Mouse (Mus musculus): ENCODE data around the gene Tbc1d30. TPM values are rescaled to one million over a fixed set of nuclear protein-coding genes. Genes with fewer than 3 reads are reported as not detected.

The Tbc1d30 gene
- polyA plus RNA-seq, 2 experiments = 0.11 to 0.26 TPM

DNA sequence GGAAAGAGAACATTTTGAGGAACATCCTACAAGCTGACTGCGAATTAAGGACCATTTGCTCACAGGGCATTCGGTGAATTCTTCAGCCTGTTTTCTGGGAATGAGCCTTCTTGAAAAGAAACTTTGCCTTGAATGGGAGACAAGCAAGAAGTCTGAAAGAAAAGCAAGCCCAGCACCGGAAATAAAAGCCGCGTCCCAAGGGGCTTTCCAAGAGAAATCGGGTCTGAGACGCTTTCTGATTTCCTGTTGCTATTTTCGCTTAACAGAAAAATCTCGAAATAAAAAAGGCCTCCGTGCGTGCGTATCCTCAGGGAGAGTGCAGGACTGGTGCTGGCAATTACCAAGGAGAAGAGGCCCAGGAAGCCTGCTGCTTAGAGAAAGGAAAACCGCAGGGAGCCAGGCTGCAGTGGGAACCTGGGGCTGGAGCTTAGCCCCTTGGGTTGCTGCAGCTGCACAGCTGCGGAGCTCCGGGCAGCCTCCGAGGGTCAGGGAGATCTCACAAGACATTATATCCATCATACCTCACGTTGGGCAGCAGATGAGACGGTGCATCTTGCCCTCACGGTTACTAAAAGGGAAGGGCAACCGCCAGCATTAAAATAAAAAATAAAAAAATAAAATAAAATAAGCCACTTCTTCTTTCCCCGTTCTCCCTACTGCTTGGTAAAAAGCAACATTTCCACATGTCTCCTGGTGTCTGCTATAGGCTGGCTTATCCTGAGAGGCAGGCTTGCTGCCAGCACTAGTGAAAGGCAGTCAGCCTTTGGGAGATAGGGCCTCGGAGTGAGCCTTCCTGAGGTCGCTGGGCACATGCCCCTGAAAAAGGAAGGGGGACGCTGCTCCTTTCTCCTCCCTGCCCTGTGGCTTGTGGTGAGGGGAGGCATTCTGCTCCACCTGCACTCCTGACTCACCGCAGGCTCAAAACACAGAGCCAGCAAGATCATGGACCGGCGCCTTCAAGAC is 35.5 kb downstream of the Tbc1d30 start:
- Histone ChIP-seq H3K4me2 (ENCODE audit: low read depth) (0 out of 2 replicates have a peak overlapping the region, but pooled peaks have one; percentile 18), H3K4me3 (ENCODE audit: insufficient read depth in 1 of 2, low read depth in 2 of 2, low read length in 2 of 2) (no peak overlapping the region), H3K9me3 (ENCODE audit: control insufficient read depth, low read length) (no peaks in the 10 kb centered on the region), H3K27ac (no peak overlapping the region), H3K36me3 (replicated peaks; ENCODE audit: control insufficient read depth, insufficient read depth, low read depth) (no peaks in the 10 kb centered on the region), H3K27me3 (ENCODE audit: control insufficient read depth, insufficient read depth, low read length) (peaks cover 23% of the 10 kb centered on the region), H3K9ac (replicated peaks) (no peak overlapping the region), H3K4me1 (replicated peaks; ENCODE audit: control insufficient read depth in 2 of 2, insufficient read depth in 2 of 2, low read length in 1 of 2) (no peaks in the 10 kb centered on the region)
- TF ChIP-seq CTCF (IDR thresholded peaks at IDR 0.05; ENCODE audit: low read depth) = no peak
- TF ChIP-seq EP300 (IDR thresholded peaks at IDR 0.05; ENCODE audit: low read depth) = no peak
- ATAC-seq (ENCODE audit: insufficient read depth) (no peak), DNase-seq (ENCODE audit: low read depth in 3 of 3, low spot score in 3 of 3) (no peak)
- 18% methylated on average over 27 of the region's 27 CpGs for WGBS (ENCODE audit: insufficient replicate concordance)

DNA sequence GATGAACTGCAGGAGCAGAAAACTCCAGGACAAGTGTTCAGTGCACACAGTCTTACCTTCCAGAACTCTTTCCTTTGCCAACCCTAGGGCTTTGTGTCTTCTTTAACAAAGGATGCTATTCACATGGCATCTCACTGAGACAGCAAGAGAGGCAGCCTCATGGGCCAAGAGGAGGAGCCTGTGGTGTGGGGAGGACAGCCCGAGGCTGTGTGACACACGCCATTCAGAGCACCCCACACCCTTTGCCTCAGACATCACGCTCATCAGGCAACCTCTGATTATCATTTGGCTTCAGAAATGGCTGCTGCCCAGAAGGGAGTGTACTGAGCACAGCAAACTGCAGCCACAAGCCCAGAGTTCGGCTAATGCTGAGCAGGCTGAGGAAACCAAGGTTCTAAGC is 36.9 kb downstream of the Tbc1d30 start:
- WGBS (ENCODE audit: insufficient replicate concordance) = 41% methylated on average over 4 of the region's 4 CpGs
- Histone ChIP-seq H3K9me3 (ENCODE audit: control insufficient read depth, low read length) (no peaks in the 10 kb centered on the region), H3K9ac (replicated peaks) (no peak overlapping the region), H3K4me3 (ENCODE audit: insufficient read depth in 1 of 2, low read depth in 2 of 2, low read length in 2 of 2) (no peak overlapping the region), H3K4me1 (replicated peaks; ENCODE audit: control insufficient read depth in 2 of 2, insufficient read depth in 2 of 2, low read length in 1 of 2) (no peaks in the 10 kb centered on the region), H3K27ac (no peak overlapping the region), H3K4me2 (ENCODE audit: low read depth) (no peak overlapping the region), H3K27me3 (ENCODE audit: control insufficient read depth, insufficient read depth, low read length) (peaks cover 37% of the 10 kb centered on the region), H3K36me3 (replicated peaks; ENCODE audit: control insufficient read depth, insufficient read depth, low read depth) (no peaks in the 10 kb centered on the region)
- DNase-seq (ENCODE audit: low read depth in 3 of 3, low spot score in 3 of 3) = no peak
- ATAC-seq (ENCODE audit: insufficient read depth) = no peak
- TF ChIP-seq CTCF (IDR thresholded peaks at IDR 0.05; ENCODE audit: low read depth) (no peak), EP300 (IDR thresholded peaks at IDR 0.05; ENCODE audit: low read depth) (no peak)

DNA sequence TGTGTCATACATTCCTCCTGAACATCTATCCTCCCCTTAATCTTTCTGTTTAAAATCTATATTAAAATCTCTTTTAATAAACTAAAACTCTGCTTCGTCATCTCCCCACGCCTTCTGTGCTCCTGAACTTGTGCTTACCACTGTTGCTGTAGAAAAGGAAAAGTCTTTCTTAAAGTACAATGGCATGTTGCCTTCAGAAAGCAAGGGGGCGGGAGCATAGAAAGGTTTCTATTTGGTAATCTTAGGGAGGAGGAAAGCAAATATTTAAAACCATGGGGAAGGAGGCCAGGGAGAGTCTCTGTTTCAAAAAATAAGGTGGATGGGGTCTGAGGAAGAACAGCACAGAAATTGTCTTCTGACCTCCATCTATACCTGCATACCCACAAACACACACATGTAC is 38.0 kb downstream of the Tbc1d30 start:
- Histone ChIP-seq H3K9ac (replicated peaks) (no peak overlapping the region), H3K9me3 (ENCODE audit: control insufficient read depth, low read length) (no peaks in the 10 kb centered on the region), H3K4me3 (ENCODE audit: insufficient read depth in 1 of 2, low read depth in 2 of 2, low read length in 2 of 2) (no peak overlapping the region), H3K36me3 (replicated peaks; ENCODE audit: control insufficient read depth, insufficient read depth, low read depth) (no peaks in the 10 kb centered on the region), H3K27ac (no peak overlapping the region), H3K27me3 (ENCODE audit: control insufficient read depth, insufficient read depth, low read length) (peaks cover 45% of the 10 kb centered on the region), H3K4me1 (replicated peaks; ENCODE audit: control insufficient read depth in 2 of 2, insufficient read depth in 2 of 2, low read length in 1 of 2) (no peaks in the 10 kb centered on the region), H3K4me2 (ENCODE audit: low read depth) (no peak overlapping the region)
- no peak for ATAC-seq (ENCODE audit: insufficient read depth)
- no peak for TF ChIP-seq CTCF (IDR thresholded peaks at IDR 0.05; ENCODE audit: low read depth)
- TF ChIP-seq EP300 (IDR thresholded peaks at IDR 0.05; ENCODE audit: low read depth) = no peak
- 57% methylated on average over 3 of the region's 3 CpGs for WGBS (ENCODE audit: insufficient replicate concordance)
- DNase-seq (ENCODE audit: low read depth in 3 of 3, low spot score in 3 of 3) = no peak

DNA sequence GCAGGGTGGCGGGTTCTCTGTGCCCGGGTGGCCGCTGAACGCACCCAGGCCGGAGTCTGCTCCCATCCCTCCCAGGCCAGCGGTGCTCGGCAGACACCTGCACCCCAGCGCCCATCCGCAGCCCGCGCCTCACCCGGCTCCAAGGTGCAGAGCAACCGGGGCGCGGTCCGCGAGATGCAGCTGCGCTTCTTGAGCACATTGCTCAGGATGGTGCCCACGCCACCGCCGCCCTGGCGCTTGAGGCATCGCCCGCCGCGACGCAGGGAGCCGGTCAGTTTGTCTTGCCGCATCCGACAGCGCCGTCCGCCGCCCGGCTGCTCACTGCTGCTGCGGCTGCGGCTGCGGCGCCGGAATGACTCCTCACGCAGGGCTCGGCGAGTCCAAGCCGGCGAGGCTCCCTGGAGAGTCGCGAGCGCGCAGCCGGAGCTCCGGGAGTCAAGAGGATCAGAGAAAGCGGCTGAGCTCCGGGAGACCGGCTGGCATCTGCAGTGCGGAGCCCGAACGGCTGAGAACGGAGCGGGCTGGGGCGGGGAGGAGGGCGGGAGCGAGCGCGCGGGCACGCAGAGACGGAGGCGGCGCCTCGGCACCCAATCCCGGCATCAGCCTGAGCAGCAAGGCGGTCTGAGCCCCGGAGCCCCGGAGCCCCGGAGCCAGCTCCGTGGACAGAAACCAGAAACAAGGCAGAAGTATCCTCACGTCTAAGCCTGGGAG is 40.4 kb downstream of the Tbc1d30 start:
- Histone ChIP-seq H3K9ac (replicated peaks) (no peak overlapping the region), H3K4me1 (replicated peaks; ENCODE audit: control insufficient read depth in 2 of 2, insufficient read depth in 2 of 2, low read length in 1 of 2) (no peaks in the 10 kb centered on the region), H3K4me3 (ENCODE audit: insufficient read depth in 1 of 2, low read depth in 2 of 2, low read length in 2 of 2) (peak overlapping the region; percentile 29 to 42), H3K4me2 (ENCODE audit: low read depth) (peak overlapping the region; percentile 44), H3K36me3 (replicated peaks; ENCODE audit: control insufficient read depth, insufficient read depth, low read depth) (no peaks in the 10 kb centered on the region), H3K9me3 (ENCODE audit: control insufficient read depth, low read length) (no peaks in the 10 kb centered on the region), H3K27ac (no peak overlapping the region), H3K27me3 (ENCODE audit: control insufficient read depth, insufficient read depth, low read length) (peaks cover 45% of the 10 kb centered on the region)
- WGBS (ENCODE audit: insufficient replicate concordance) = 1% methylated on average over 75 of the region's 77 CpGs
- ATAC-seq (ENCODE audit: insufficient read depth) (no peak), DNase-seq (ENCODE audit: low read depth in 3 of 3, low spot score in 3 of 3) (no peak)
- TF ChIP-seq CTCF (IDR thresholded peaks at IDR 0.05; ENCODE audit: low read depth) = no peak
- no peak for TF ChIP-seq EP300 (IDR thresholded peaks at IDR 0.05; ENCODE audit: low read depth)

Measured in liver, embryonic 14.5 days (tissue).